Mouse (Mus musculus) kidney, adult 2 months (tissue): ENCODE measurements around the gene Trmt5. TPM values are rescaled to one million over a fixed set of nuclear protein-coding genes. Genes with fewer than 3 reads are reported as not detected.

Experiments used
- DNase-seq: peaks from one replicate; pipeline ENCODE4 v3.0.0; 2021
- H3K27ac ChIP-seq: fragments of 200-500 bp; 2 replicates; pipeline ENCODE4 v1.5.1; 2012; ENCODE audit warnings: low read depth, low read length, control low read depth, inconsistent platforms; ENCODE audit not compliant: insufficient read depth
- H3K27me3 ChIP-seq: fragments of 200-500 bp; replicated peaks from 2 replicates; pipeline ENCODE4 v1.6.1; 2012; ENCODE audit warnings: mild to moderate bottlenecking, moderate library complexity, low read length, inconsistent platforms; ENCODE audit not compliant: control insufficient read depth, insufficient read depth
- H3K36me3 ChIP-seq: fragments of 200-500 bp; 2 replicates; pipeline ENCODE4 v1.6.1; 2012; ENCODE audit warnings: mild to moderate bottlenecking, moderate library complexity, low read length, inconsistent platforms; ENCODE audit not compliant: control insufficient read depth, insufficient read depth
- H3K4me1 ChIP-seq: fragments of 200-500 bp; 2 replicates; pipeline ENCODE4 v1.6.1; 2011; ENCODE audit warnings: low read length; ENCODE audit not compliant: control insufficient read depth, insufficient read depth
- H3K4me3 ChIP-seq: fragments of 200-500 bp; 2 replicates; pipeline ENCODE4 v1.5.1; 2011; ENCODE audit warnings: mild to moderate bottlenecking, low read depth, low read length, control low read depth; ENCODE audit not compliant: insufficient read depth
- CTCF ChIP-seq: fragments of 200-500 bp; conservative IDR thresholded peaks from 2 replicates; pipeline ENCODE4 v1.5.1; 2011; ENCODE audit warnings: low read depth, mild to moderate bottlenecking, control low read depth, low read length, moderate library complexity, mixed read lengths; ENCODE audit not compliant: insufficient read depth, insufficient read length
- POLR2A ChIP-seq: fragments of 200-500 bp; IDR thresholded peaks from one replicate; pipeline ENCODE4 v1.6.1; 2011; ENCODE audit warnings: low read depth, low read length, control low read depth
- WGBS: fragments of 180-500 bp; shearing (Covaris S2); methylation state at CpG from one replicate; pipeline ENCODE4 v1.1.7; 2018; 5-methylcytosine and 5-hydroxymethylcytosine counted together
- polyA plus RNA-seq: library from polyadenylated mRNA; depleted of rRNA; stranded (reverse); fragments of >200 nt; gene quantifications from 2 replicates; pipeline ENCODE4 v1.2.3, GENCODE M21; 2012

Trmt5 gene
- polyA plus RNA-seq, 1 experiment: 6.1 TPM

DNA sequence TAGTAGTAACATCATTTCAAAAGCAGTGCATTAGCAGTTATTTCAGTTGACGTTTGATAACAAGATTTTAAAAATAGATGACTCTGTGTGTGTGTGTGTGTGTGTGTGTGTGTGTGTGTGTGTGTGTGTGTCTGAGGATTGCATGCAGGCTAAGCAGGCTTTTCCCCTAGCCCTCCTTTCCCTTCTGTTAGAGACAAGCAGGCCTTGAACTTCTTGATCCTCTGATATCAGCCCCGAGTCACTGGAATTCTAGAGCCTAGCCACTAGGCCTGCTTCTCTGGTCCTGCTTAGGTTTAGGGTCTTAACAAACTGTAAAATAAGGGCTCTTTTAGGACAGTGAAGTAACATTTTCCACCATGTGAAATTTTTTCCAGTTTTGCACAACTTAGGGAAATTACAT is 38.7 kb upstream of the Trmt5 start:
- TF ChIP-seq CTCF: no peak
- TF ChIP-seq POLR2A: no peak
- no peak overlapping the region for H3K27ac ChIP-seq
- no peaks in the 10 kb centered on the region; the same call in 1 of the 2 replicates for H3K4me1 ChIP-seq
- no peaks in the 10 kb centered on the region for H3K36me3 ChIP-seq
- DNase-seq: no peak
- 68% methylated on average over 2 of the region's 2 CpGs for WGBS
- no peak overlapping the region for H3K4me3 ChIP-seq
- H3K27me3 ChIP-seq: no peaks in the 10 kb centered on the region

DNA sequence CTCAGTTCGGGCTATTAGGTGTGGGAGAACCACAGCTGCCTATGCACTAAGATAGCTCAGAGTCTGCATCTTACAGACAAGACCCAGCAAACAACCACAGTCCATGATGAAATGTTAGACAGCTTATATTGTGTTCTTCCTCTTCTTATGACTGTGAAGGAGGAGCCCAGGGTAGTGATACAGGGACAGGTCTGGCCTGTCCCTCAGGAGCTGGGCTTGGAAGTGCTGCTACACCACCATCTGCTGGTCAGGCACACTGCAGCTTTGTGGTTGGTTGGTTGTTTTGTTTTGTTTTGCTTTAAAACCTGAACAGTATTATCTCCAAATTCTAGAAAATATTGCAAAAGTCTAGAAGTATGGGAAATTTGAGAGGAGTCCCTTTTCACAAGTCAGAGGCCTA is 38.2 kb upstream of the Trmt5 start:
- Histone ChIP-seq H3K4me1 (no peaks in the 10 kb centered on the region; the same call in 1 of the 2 replicates), H3K36me3 (no peaks in the 10 kb centered on the region), H3K27me3 (no peaks in the 10 kb centered on the region), H3K4me3 (no peak overlapping the region), H3K27ac (no peak overlapping the region)
- TF ChIP-seq CTCF (peak; percentile 57), POLR2A (no peak)
- 90% methylated on average over 1 of the region's 1 CpGs for WGBS
- peak; percentile 43 for DNase-seq

DNA sequence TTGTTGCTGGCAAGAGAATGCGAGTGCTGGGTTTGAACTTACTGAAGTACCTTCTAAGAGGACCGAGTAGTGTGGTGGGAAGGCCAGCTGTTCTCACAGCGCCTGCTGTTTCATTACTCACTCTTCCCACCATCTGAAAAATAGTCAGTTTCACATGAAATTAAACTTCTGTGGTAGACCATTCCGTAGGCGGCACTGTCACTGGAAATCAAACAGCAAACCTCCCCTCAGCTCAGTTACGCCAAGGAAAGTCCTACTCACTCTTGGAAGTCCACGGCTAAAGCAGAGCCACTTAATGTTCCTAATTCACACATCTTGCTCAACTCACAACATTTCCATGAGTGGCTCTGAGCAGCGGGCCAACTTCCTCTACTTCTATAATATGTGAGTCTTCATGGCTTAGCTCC is 37.7 kb upstream of the Trmt5 start:
- Histone ChIP-seq H3K27ac (no peak overlapping the region), H3K27me3 (no peaks in the 10 kb centered on the region), H3K36me3 (no peaks in the 10 kb centered on the region), H3K4me3 (no peak overlapping the region), H3K4me1 (no peaks in the 10 kb centered on the region; the same call in 1 of the 2 replicates)
- TF ChIP-seq CTCF: no peak
- TF ChIP-seq POLR2A: no peak
- 85% methylated on average over 8 of the region's 8 CpGs for WGBS
- no peak for DNase-seq

DNA sequence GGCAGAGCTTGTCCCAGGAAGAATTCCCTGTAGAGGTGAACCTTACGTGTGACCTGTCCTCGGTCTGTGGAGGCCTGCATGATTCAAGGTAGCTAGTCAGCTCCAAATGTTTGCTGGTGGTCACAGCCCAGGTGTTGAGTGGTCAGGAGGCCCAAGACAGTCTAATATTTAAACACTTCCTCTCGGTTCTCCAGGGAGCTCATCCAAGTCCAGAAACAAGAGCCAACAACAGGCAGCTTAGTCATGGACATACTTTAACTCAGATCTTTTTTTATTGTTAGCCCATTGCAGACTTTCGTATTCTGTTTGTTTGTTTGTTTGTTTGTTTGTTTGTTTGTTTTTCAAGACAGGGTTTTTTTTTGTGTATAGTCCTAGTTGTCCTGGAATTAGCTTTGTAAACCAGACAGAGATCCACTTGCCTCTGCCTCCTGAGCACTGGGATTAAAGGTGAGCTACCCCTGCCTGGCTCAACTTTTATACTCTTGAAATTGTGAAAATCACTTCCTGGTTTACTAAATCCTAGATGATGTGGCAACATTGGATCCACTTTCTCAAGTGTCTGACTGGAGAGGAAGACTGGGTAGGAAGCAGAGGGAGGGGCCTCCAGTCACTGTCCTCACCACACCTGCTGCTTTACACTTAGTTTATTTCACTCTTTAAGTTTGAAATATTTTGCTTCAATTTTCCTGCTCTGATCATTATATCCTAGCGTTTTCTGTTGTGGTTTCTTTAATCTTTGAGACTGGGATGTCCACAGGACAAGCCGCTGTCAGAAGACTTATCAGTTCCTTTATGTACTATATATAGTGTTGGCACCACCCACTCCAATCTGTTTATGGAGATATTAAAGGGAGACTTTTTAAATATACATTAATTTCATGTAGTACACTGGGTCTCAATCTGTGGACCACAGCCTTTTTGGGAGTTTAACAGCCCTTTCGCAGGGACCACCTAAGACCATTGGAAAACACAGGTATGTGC is 31.5 kb upstream of the Trmt5 start:
- TF ChIP-seq CTCF (no peak), POLR2A (no peak)
- WGBS: 82% methylated on average over 7 of the region's 7 CpGs
- no peak overlapping the region for H3K27ac ChIP-seq
- H3K4me3 ChIP-seq: no peak overlapping the region
- DNase-seq: peak; percentile 33
- H3K36me3 ChIP-seq: no peaks in the 10 kb centered on the region
- H3K27me3 ChIP-seq: no peaks in the 10 kb centered on the region
- no peaks in the 10 kb centered on the region; the same call in none of the 2 replicates for H3K4me1 ChIP-seq

DNA sequence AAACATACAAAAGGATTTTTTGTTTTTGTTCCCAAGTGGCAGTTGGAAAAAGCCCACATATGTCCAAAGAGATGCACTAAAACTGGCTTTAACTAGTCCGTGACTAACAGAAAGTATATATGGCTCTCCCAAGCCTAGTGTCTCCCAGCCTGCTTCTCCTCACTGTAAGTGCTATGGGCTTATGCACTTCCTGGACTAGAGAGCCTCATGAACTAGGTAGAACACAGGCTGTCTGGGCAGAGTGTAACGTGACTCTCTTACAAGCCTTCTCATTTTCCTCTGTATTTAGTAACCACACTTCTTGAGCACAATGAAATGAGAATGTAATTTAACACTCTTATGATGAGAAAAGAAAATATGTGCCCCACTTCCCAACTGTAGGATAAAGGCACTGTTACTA is 22.2 kb upstream of the Trmt5 start:
- TF ChIP-seq CTCF (no peak), POLR2A (no peak)
- Histone ChIP-seq H3K27ac (no peak overlapping the region), H3K36me3 (no peaks in the 10 kb centered on the region), H3K4me3 (no peak overlapping the region), H3K27me3 (no peaks in the 10 kb centered on the region), H3K4me1 (peaks cover 3% of the 10 kb centered on the region; the same call in 1 of the 2 replicates)
- no peak for DNase-seq
- 86% methylated on average over 2 of the region's 2 CpGs for WGBS

DNA sequence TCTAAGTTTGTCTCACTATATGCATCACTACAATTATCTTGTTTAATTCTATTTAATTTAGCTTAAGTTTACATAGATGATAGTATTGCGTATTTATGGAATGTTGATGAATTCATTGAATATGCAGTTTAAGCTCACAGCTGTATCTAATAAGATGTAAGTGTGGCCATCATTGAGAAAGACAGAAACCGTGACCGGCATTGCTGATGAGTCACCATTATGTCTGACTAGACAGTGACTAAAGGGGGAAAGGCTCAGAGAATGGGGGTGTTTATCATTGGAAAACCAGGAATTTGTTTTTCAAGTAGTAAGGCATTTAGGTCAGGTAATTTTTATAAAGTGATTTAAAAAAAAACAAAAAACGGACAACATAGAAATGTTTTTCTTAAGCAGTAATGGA is 21.2 kb upstream of the Trmt5 start:
- no peak for DNase-seq
- Histone ChIP-seq H3K4me3 (no peak overlapping the region), H3K4me1 (peaks cover 3% of the 10 kb centered on the region; the same call in 1 of the 2 replicates), H3K27ac (no peak overlapping the region), H3K27me3 (no peaks in the 10 kb centered on the region), H3K36me3 (no peaks in the 10 kb centered on the region)
- TF ChIP-seq CTCF: no peak
- no peak for TF ChIP-seq POLR2A
- 92% methylated on average over 4 of the region's 4 CpGs for WGBS

DNA sequence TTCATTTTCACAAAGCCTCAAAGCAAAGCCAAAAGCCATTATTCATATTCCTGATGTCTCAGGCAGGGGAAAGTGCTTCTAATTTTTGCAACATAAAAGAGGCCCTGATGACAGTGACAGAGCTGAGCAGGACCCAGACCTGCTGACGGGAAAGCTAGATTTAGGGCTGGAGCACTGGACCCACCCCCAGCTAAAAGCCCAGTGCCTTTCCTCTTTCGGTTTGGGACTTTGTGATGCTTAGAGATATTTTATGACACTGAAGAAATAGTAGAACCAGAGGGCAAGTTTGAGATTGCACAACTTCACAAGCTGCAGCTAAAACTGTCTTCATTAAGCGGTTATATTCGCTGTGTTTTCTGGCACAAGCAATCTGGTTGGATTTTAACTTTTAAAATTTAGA is 18.1 kb upstream of the Trmt5 start:
- Histone ChIP-seq H3K27ac (no peak overlapping the region), H3K4me3 (no peak overlapping the region), H3K36me3 (no peaks in the 10 kb centered on the region), H3K27me3 (no peaks in the 10 kb centered on the region), H3K4me1 (peaks cover 3% of the 10 kb centered on the region; the same call in 1 of the 2 replicates)
- peak; percentile 75 for DNase-seq
- no peak for TF ChIP-seq CTCF
- TF ChIP-seq POLR2A: no peak
- WGBS: 45% methylated on average over 4 of the region's 4 CpGs
